Mouse (Mus musculus): ENCODE data around the gene Srebf1. TPM values are rescaled to one million over a fixed set of nuclear protein-coding genes. Genes with fewer than 3 reads are reported as not detected.

The Srebf1 gene
- total and polyA plus RNA-seq, 3 experiments, result 69.8 to 126 (median 120) TPM

GRCm38 (mm10) chr11:60254308-60254707, 31.9 kb upstream of the Srebf1 start:
- TF ChIP-seq ZMIZ1 (IDR thresholded peaks at IDR 0.05; ENCODE audit: low read depth, low read length) (no peak), ETS1 (conservative IDR thresholded peaks at IDR 0.05; ENCODE audit: low read depth, low read length) (no peak), CTCF (conservative IDR thresholded peaks at IDR 0.05 in 1 of 2, IDR thresholded peaks at IDR 0.05 in 1 of 2; ENCODE audit: low read depth in 2 of 2, low read length in 2 of 2) (no peak), NRF1 (IDR thresholded peaks at IDR 0.05; ENCODE audit: low read depth, low read length) (no peak), CHD1 (IDR thresholded peaks at IDR 0.05; ENCODE audit: low read depth, low read length) (no peak), JUND (conservative IDR thresholded peaks at IDR 0.05; ENCODE audit: low read depth, low read length) (no peak), E2F4 (IDR thresholded peaks at IDR 0.05; ENCODE audit: insufficient replicate concordance, low read depth, low read length) (no peak), MXI1 (IDR thresholded peaks at IDR 0.05; ENCODE audit: low read depth, low read length) (no peak), RCOR1 (conservative IDR thresholded peaks at IDR 0.05; ENCODE audit: low read depth, low read length) (no peak), BHLHE40 (IDR thresholded peaks at IDR 0.05; ENCODE audit: low read depth, low read length) (no peak), IRF4 (IDR thresholded peaks at IDR 0.05; ENCODE audit: low read depth, low read length) (no peak), UBTF (IDR thresholded peaks at IDR 0.05; ENCODE audit: low read depth, low read length) (no peak)
- Histone ChIP-seq H3K27me3 (replicated peaks) (no peaks in the 10 kb centered on the region), H3K36me3 (replicated peaks in 1 of 2; ENCODE audit: control insufficient read depth in 1 of 2, insufficient read depth in 1 of 2, low read length in 1 of 2) (peaks cover 24 to 70% of the 10 kb centered on the region in 2 experiments), H3K4me3 (replicated peaks in 1 of 3; ENCODE audit: low read depth in 2 of 3, low read length in 2 of 3, poor library complexity in 1 of 3) (no peak overlapping the region), H3K27ac (ENCODE audit: insufficient read depth, low read depth) (no peak overlapping the region), H3K9me3 (replicated peaks; ENCODE audit: low read length) (no peaks in the 10 kb centered on the region), H3K9ac (ENCODE audit: insufficient read depth, low read depth) (no peak overlapping the region), H3K4me2 (ENCODE audit: insufficient read depth, low read depth, poor library complexity, severe bottlenecking) (no peak overlapping the region), H3K79me2 (replicated peaks; ENCODE audit: control insufficient read depth, extremely low read depth, insufficient read depth, poor library complexity, severe bottlenecking) (no peaks in the 10 kb centered on the region), H3K4me1 (ENCODE audit: control insufficient read depth in 1 of 2, insufficient read depth in 2 of 2) (no peaks in the 10 kb centered on the region)
- dilution Hi-C loops (cut with MboI; ENCODE audit: extremely low pct_ligation_motif_present, extremely low pct_unique_long_range_greater_than_20kb, low sequenced_read_pairs) (no loop called here), in situ Hi-C loops (cut with MboI; ENCODE audit: low pct_ligation_motif_present, low pct_unique_long_range_greater_than_20kb, low sequenced_read_pairs) (loop anchor here (10.0 kb wide), 1 partner anchor 160 kb away; the partner anchor contains the start of genes Atpaf2 and Gid4)
- DNase-seq (ENCODE audit: extremely low read depth), result no peak

GRCm38 (mm10) chr11:60253546-60253945, 31.2 kb upstream of the Srebf1 start:
- no peak for DNase-seq (ENCODE audit: extremely low read depth)
- peaks cover 21 to 67% of the 10 kb centered on the region in 2 experiments for H3K36me3 ChIP-seq (replicated peaks in 1 of 2; ENCODE audit: control insufficient read depth in 1 of 2, insufficient read depth in 1 of 2, low read length in 1 of 2)
- no peak overlapping the region for H3K27ac ChIP-seq (ENCODE audit: insufficient read depth, low read depth)
- no peaks in the 10 kb centered on the region for H3K79me2 ChIP-seq (replicated peaks; ENCODE audit: control insufficient read depth, extremely low read depth, insufficient read depth, poor library complexity, severe bottlenecking)
- H3K9ac ChIP-seq (ENCODE audit: insufficient read depth, low read depth), result no peak overlapping the region
- no peak overlapping the region for H3K4me2 ChIP-seq (ENCODE audit: insufficient read depth, low read depth, poor library complexity, severe bottlenecking)
- H3K27me3 ChIP-seq (replicated peaks), result no peaks in the 10 kb centered on the region
- in situ Hi-C loops (cut with MboI; ENCODE audit: low pct_ligation_motif_present, low pct_unique_long_range_greater_than_20kb, low sequenced_read_pairs), result loop anchor here (10.0 kb wide), 1 partner anchor 161 kb away; the partner anchor contains the start of genes Atpaf2 and Gid4
- no peak overlapping the region for H3K4me3 ChIP-seq (replicated peaks in 1 of 3; ENCODE audit: low read depth in 2 of 3, low read length in 2 of 3, poor library complexity in 1 of 3)
- dilution Hi-C loops (cut with MboI; ENCODE audit: extremely low pct_ligation_motif_present, extremely low pct_unique_long_range_greater_than_20kb, low sequenced_read_pairs), result no loop called here
- no peaks in the 10 kb centered on the region for H3K9me3 ChIP-seq (replicated peaks; ENCODE audit: low read length)
- TF ChIP-seq SIN3A (IDR thresholded peaks at IDR 0.05; ENCODE audit: low read length), result no peak
- TF ChIP-seq ELF1 (IDR thresholded peaks at IDR 0.05; ENCODE audit: low read depth, low read length), result no peak
- no peak for TF ChIP-seq MAX (IDR thresholded peaks at IDR 0.05; ENCODE audit: low read length)
- no peak for TF ChIP-seq JUND (conservative IDR thresholded peaks at IDR 0.05; ENCODE audit: low read depth, low read length)
- TF ChIP-seq CTCF (conservative IDR thresholded peaks at IDR 0.05 in 1 of 2, IDR thresholded peaks at IDR 0.05 in 1 of 2; ENCODE audit: low read depth in 2 of 2, low read length in 2 of 2), result no peak
- TF ChIP-seq NELFE (IDR thresholded peaks at IDR 0.05; ENCODE audit: low read depth, low read length), result no peak
- no peak for TF ChIP-seq BHLHE40 (IDR thresholded peaks at IDR 0.05; ENCODE audit: low read depth, low read length)
- TF ChIP-seq CHD1 (IDR thresholded peaks at IDR 0.05; ENCODE audit: low read depth, low read length), result no peak
- TF ChIP-seq GABPA (IDR thresholded peaks at IDR 0.05; ENCODE audit: insufficient replicate concordance, low read depth, low read length), result no peak
- no peak for TF ChIP-seq PAX5 (IDR thresholded peaks at IDR 0.05; ENCODE audit: low read length)
- no peak for TF ChIP-seq MYC (IDR thresholded peaks at IDR 0.05; ENCODE audit: low read depth, low read length)
- no peak for TF ChIP-seq TCF12 (IDR thresholded peaks at IDR 0.05; ENCODE audit: low read depth, low read length)
- no peaks in the 10 kb centered on the region for H3K4me1 ChIP-seq (ENCODE audit: control insufficient read depth in 1 of 2, insufficient read depth in 2 of 2)

All from CH12.LX (cell line).